Mouse (Mus musculus): ENCODE measurements around the gene Lifr. TPM values are rescaled to one million over a fixed set of nuclear protein-coding genes. Genes with fewer than 3 reads are reported as not detected.

The Lifr gene
- polyA plus RNA-seq, 1 experiment from 2014 or later = 19.8 TPM

DNA sequence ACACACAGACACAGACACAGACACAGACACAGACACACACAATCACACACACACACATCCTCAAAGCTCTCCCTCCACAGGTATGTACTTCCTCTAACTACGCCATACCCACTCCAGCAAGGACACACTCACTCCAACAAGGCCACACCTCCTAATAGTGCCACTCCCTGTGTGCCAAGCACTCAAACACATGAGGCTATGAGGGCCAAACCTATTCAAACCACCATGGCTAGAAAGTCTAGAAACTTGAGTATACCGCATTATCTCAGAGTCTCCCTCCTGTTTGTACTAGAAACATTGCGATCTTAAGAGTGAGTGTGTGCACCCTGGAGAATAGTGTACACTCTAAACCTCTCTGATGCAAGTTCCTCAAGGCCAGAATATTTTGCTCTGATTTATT, 125.4 kb downstream of the Lifr start:
- Histone ChIP-seq H3K9me3 (no peaks in the 10 kb centered on the region), H3K27ac (no peak overlapping the region), H3K4me3 (replicated peaks) (no peak overlapping the region), H3K4me2 (no peak overlapping the region), H3K27me3 (replicated peaks) (no peaks in the 10 kb centered on the region), H3K4me1 (no peaks in the 10 kb centered on the region), H3K36me3 (no peaks in the 10 kb centered on the region), H3K9ac (no peak overlapping the region)
- 92% methylated on average over 3 of the region's 3 CpGs for WGBS
- ATAC-seq (ENCODE audit: insufficient read depth, low FRiP score, low read depth) = peak; percentile 45; the same call in 1 of the 2 replicates

DNA sequence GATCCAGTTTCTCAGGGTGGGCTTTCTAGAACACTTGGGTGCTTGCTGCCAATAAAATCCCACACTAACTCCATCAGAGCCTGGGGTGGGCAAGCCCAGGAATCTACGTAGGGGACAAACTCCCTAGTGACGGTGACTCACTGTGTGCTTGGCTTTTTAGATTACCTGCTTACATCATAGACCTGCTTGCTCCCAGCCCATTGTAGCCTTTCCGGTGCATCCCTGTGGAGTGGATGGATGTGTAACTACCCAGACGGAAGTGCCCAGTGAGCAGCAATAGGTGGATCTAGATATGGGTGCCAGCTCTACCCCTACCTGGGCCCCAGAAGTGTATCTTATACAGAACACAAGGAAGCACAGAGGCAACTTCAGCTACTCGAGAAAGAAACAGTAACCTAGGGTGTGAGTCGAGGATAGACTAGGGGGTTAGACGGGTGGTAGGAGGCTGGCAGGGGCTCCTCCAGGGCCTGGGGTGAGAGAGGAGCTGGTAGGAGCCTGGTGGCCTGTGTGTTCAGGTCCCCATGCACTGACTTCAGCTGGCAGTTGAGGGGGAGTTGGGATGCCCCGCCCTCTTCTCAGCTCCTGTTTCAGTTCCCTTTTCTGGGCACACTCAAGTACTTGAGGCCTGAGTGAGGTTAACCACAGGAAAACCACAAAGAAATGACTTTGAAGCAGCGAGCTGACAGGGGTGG, 126.3 kb downstream of the Lifr start:
- Histone ChIP-seq H3K4me3 (replicated peaks) (no peak overlapping the region), H3K27me3 (replicated peaks) (no peaks in the 10 kb centered on the region), H3K36me3 (no peaks in the 10 kb centered on the region), H3K4me2 (no peak overlapping the region), H3K9ac (no peak overlapping the region), H3K4me1 (no peaks in the 10 kb centered on the region), H3K27ac (no peak overlapping the region), H3K9me3 (no peaks in the 10 kb centered on the region)
- no peak for ATAC-seq (ENCODE audit: insufficient read depth, low FRiP score, low read depth)
- WGBS = 68% methylated on average over 9 of the region's 9 CpGs

DNA sequence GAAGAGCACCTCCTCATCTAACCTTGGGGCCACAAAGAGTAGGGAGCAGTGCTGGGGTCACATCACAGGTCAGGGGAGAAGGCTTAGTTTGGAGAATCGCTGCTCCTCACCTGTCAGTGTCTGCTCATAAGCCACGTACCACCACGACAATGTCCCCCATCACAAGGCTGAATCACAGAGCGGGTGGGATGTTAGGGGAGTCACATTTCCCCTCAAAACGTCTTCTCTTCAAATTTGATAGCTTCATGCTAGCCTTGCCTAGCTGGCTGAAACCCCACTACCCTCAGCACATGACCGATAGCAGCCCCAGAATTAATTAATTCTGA, 126.8 kb downstream of the Lifr start:
- Histone ChIP-seq H3K27ac (no peak overlapping the region), H3K4me3 (replicated peaks) (no peak overlapping the region), H3K9me3 (no peaks in the 10 kb centered on the region), H3K4me1 (no peaks in the 10 kb centered on the region), H3K4me2 (no peak overlapping the region), H3K36me3 (no peaks in the 10 kb centered on the region), H3K9ac (no peak overlapping the region), H3K27me3 (replicated peaks) (no peaks in the 10 kb centered on the region)
- ATAC-seq (ENCODE audit: insufficient read depth, low FRiP score, low read depth) = no peak
- 84% methylated on average over 6 of the region's 6 CpGs for WGBS

DNA sequence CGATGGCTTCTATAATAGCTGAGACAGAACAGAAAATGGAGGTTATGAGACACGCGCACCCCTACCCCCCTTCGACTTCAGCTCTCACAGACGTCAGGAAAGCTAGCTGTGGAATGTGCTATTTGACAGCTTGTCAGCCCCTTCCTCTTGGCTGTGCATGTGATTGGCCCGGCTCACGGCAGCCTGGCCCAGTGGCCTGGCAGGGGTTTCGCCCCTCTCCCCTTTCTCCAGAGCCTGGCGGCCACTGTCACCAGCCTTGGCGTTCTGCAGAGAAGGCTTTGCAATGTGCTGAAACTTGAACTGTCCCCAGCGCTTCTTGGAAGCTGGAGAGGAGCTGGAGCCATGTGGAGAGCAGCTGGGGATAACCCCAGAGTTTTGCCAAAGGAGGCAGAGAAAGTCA, 132.4 kb downstream of the Lifr start:
- H3K27me3 ChIP-seq (replicated peaks) = no peaks in the 10 kb centered on the region
- ATAC-seq (ENCODE audit: insufficient read depth, low FRiP score, low read depth) = no peak
- no peaks in the 10 kb centered on the region for H3K9me3 ChIP-seq
- H3K9ac ChIP-seq = no peak overlapping the region
- H3K4me2 ChIP-seq = no peak overlapping the region
- H3K27ac ChIP-seq = no peak overlapping the region
- H3K4me1 ChIP-seq = peaks cover 4% of the 10 kb centered on the region; the same call in 1 of the 2 replicates
- no peak overlapping the region for H3K4me3 ChIP-seq (replicated peaks)
- no peaks in the 10 kb centered on the region for H3K36me3 ChIP-seq
- 45% methylated on average over 11 of the region's 11 CpGs for WGBS

DNA sequence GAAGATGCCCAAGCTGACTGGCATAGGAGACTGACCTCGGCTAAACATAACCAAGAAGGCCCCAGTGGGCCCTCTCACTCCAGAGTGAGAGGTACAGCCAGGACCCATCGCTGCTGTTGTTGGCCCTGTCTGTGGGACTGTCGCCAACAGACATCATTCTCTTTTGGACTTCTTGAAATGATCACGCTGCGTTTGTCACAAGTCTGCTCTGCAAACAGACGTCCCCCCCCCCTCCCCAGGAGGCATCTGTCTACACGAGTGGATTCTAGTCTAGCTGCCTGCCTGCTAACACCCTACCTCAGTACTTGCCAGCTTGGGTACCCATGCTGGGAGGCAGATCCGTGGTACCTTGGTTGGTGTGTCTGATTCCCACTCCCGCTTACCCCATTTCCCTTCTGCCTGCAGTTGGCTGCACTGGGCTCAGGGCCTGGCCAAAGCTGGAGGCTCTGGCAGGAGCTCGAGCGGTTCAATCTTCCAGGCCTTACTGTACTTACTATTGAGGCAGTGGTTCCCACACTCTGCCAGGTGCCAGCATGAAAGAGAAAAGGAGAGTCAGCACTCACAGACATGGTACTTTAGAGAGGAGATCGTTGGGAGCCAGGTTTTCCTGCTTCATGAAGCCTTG, 133.8 kb downstream of the Lifr start:
- Histone ChIP-seq H3K4me3 (replicated peaks) (no peak overlapping the region), H3K36me3 (no peaks in the 10 kb centered on the region), H3K9me3 (no peaks in the 10 kb centered on the region), H3K27ac (no peak overlapping the region), H3K4me1 (peaks cover 4% of the 10 kb centered on the region; the same call in 1 of the 2 replicates), H3K9ac (no peak overlapping the region), H3K27me3 (replicated peaks) (no peaks in the 10 kb centered on the region), H3K4me2 (no peak overlapping the region)
- 67% methylated on average over 12 of the region's 12 CpGs for WGBS
- ATAC-seq (ENCODE audit: insufficient read depth, low FRiP score, low read depth) = no peak

GRCm38 (mm10) chr15:7226225-7226624, 135.8 kb downstream of the Lifr start:
- Histone ChIP-seq H3K27me3 (replicated peaks) (no peaks in the 10 kb centered on the region), H3K27ac (no peak overlapping the region), H3K9me3 (no peaks in the 10 kb centered on the region), H3K4me1 (peaks cover 4% of the 10 kb centered on the region; the same call in 1 of the 2 replicates), H3K36me3 (no peaks in the 10 kb centered on the region), H3K9ac (no peak overlapping the region), H3K4me2 (no peak overlapping the region), H3K4me3 (replicated peaks) (no peak overlapping the region)
- peak; percentile 85 for ATAC-seq (ENCODE audit: insufficient read depth, low FRiP score, low read depth)
- WGBS = 4% methylated on average over 5 of the region's 5 CpGs

GRCm38 (mm10) chr15:7233393-7234090, 143.1 kb downstream of the Lifr start:
- no peaks in the 10 kb centered on the region for H3K4me1 ChIP-seq
- 74% methylated on average over 13 of the region's 13 CpGs for WGBS
- H3K9me3 ChIP-seq = no peaks in the 10 kb centered on the region
- no peak overlapping the region for H3K4me2 ChIP-seq
- no peak overlapping the region for H3K27ac ChIP-seq
- H3K4me3 ChIP-seq (replicated peaks) = no peak overlapping the region
- H3K9ac ChIP-seq = no peak overlapping the region
- ATAC-seq (ENCODE audit: insufficient read depth, low FRiP score, low read depth) = no peak
- no peaks in the 10 kb centered on the region for H3K36me3 ChIP-seq
- H3K27me3 ChIP-seq (replicated peaks) = no peaks in the 10 kb centered on the region

DNA sequence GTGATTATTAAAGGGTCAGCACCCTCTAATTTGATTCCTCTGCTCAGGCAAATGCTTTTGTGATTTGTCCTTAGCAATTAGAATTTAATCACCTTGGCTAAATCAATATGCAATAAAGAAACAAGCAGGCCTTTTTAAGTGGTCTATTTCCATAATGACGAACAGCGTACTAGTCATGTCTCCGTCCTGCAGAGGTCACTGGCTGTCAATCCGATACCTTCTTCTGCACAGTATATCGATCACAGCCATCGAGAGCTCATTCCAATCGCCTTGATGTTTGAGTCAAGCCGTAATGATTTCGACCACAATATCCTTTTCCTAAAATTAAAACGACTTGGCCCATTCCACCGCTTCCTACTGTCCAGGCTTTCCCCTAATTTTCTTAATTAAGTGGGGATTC, 149.5 kb downstream of the Lifr start:
- ATAC-seq (ENCODE audit: insufficient read depth, low FRiP score, low read depth) = no peak
- H3K4me1 ChIP-seq = no peaks in the 10 kb centered on the region
- H3K27ac ChIP-seq = no peak overlapping the region
- H3K27me3 ChIP-seq (replicated peaks) = no peaks in the 10 kb centered on the region
- no peaks in the 10 kb centered on the region for H3K9me3 ChIP-seq
- no peaks in the 10 kb centered on the region for H3K36me3 ChIP-seq
- H3K9ac ChIP-seq = no peak overlapping the region
- H3K4me3 ChIP-seq (replicated peaks) = no peak overlapping the region
- H3K4me2 ChIP-seq = no peak overlapping the region
- WGBS = 91% methylated on average over 11 of the region's 11 CpGs

DNA sequence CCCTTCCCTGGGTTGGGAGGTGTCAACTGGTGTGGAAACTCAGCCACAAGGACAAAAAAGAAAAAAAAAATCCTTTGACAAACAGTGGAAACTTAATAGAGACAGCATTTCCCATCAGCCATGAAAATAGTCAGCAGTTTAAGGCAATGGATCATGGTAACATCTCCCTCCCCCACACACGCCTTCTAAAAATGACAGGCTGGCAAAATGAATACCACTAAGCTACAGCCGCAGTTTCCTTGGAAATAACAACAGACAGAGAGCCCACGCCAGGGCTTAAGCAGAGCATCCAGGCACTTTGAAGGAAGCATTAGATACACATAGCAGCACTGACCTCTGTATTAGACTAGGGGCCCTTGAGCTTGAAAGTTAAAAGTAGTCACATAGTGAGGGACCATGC, 150.5 kb downstream of the Lifr start:
- Histone ChIP-seq H3K27ac (no peak overlapping the region), H3K9me3 (no peaks in the 10 kb centered on the region), H3K4me3 (replicated peaks) (no peak overlapping the region), H3K4me2 (no peak overlapping the region), H3K36me3 (no peaks in the 10 kb centered on the region), H3K27me3 (replicated peaks) (no peaks in the 10 kb centered on the region), H3K4me1 (no peaks in the 10 kb centered on the region), H3K9ac (no peak overlapping the region)
- 65% methylated on average over 3 of the region's 3 CpGs for WGBS
- no peak for ATAC-seq (ENCODE audit: insufficient read depth, low FRiP score, low read depth)

DNA sequence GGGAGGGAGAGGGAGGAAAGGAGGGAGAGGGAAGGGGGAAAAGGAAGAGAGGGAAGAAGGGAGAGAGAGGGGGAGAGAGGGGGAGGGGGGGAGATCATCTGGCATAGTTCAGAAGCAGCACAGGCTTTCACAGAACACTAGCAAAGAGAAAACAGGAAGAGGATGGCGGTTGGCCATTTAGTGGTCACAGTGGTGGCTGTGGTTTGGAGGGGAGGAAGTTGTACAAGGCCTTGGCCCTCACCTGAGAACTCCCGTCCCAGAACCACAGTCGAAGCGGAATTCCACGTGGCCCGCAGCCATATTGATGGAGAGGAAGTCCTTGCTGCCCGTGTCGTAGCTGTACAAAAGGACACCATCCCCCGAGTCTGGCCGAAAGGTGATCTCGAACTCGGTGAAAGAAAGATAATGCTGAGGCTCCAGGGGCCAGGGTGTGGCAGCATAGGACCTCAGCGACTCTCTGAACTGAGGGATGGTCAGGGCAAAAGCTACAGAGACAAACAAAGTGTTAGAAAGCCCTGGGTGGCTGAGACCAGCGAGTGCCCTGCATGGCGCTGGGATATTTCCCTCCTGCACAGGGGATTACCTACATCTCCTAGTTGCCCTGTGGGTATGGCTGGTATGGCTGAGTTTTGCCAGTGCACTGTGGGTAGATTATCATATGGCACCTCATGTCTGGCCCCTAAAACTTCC, 151.9 kb downstream of the Lifr start:
- 78% methylated on average over 15 of the region's 15 CpGs for WGBS
- Histone ChIP-seq H3K36me3 (no peaks in the 10 kb centered on the region), H3K4me1 (no peaks in the 10 kb centered on the region), H3K9ac (no peak overlapping the region), H3K9me3 (no peaks in the 10 kb centered on the region), H3K27ac (no peak overlapping the region), H3K4me3 (replicated peaks) (no peak overlapping the region), H3K4me2 (no peak overlapping the region), H3K27me3 (replicated peaks) (no peaks in the 10 kb centered on the region)
- ATAC-seq (ENCODE audit: insufficient read depth, low FRiP score, low read depth) = no peak
